Mouse (Mus musculus) naive thymus-derived CD4-positive, alpha-beta T cell, adult 2 months (primary cell): ENCODE measurements around the gene Gpc6.

Experiments
- DNase-seq: peaks from one replicate; pipeline ENCODE4 v3.0.0-alpha.2; 2011; ENCODE audit warnings: low read depth

Gpc6 gene

DNA sequence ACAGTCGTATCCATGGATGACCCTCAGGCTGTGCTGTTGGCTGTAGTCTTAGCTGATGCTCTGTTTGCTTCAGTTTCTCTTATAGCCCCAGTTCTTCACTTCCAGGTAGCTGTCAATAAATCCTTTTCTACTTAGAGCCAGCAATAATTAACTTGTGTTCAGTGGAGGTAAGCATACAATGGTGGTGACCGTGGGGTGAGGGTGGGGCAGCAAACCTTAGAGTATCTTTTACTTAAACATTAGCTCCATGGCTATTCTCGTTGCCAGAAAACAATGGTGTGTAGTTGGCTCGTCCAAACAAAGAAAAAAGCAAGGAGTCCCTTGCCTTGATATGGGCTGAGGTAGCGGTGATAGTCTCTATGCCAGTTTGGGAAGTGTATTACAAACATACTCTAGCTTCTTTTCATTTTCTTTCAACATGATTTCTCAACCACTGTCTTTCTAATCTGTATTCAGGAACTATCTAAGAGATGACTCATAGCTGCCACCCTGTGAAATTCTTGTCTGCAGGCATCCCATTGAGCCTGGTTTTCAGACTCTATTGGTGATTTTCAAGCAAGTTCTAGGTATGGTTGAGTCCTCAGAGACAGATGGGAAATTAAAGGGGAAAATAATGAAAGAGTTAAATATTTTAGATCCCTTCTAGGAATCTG lies 22.9 kb downstream of the Gpc6 start:
- no peak for DNase-seq

DNA sequence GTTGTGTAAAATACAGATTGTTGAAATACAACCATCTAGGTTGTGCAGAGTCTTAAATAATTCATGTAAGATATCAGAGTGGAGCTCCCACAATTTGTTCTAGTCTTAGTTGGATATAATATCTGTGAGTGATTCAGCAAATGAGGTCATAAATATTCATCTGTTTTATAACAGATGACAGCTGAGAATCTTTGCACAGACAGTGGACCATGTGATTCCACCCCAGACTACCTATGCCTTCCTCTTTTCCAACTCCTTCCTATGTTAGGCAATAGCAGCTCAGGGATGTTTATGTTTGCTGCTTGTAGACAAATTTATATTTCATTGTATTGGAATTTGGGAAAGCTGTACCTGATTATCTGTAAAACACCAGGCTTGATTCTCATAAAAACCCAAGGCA lies 32.0 kb downstream of the Gpc6 start:
- no peak for DNase-seq

DNA sequence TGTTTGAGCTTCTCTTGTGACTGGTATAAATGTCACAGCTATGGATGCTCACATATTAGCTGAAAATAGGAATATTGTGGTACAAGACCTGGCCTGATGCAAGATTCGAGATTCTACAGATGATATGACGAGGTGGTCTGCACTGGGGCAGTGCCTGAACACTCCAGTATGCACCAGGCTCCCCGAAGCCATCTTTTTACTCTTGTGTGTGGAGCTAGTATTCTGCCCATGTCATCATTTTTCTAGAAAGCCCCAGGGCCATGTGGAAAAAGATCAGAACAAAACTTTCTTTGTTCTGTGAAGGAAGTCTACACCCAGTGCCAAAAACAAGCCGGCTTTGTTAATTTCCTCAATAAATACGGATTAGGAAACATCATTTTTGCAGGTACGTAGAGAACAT lies 39.7 kb downstream of the Gpc6 start:
- no peak for DNase-seq

- no peak for DNase-seq
Measured at GRCm38 (mm10) chr14:116974708-116975107, 49.6 kb downstream of the Gpc6 start.

DNA sequence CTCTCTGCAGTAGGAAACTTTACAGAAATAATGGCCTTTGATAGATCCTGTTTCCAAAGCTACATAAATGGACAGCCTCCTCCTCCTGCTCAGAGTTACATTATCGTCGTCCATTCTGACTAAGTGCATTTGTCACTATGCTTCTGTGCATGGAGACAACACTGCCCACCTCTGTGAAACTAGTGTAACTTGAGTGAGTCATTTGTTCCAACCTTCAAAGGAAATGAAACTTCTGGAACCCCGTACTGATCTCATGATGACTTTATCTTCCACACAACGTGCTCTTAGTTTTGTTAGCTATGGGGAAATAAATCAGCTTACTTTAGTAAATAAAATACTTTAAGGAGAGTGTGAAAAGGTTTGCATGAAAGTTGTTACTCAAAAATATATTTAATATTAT lies 50.1 kb downstream of the Gpc6 start:
- DNase-seq, result no peak

- no peak for DNase-seq
Measured at GRCm38 (mm10) chr14:116977259-116977658, 52.1 kb downstream of the Gpc6 start.

DNA sequence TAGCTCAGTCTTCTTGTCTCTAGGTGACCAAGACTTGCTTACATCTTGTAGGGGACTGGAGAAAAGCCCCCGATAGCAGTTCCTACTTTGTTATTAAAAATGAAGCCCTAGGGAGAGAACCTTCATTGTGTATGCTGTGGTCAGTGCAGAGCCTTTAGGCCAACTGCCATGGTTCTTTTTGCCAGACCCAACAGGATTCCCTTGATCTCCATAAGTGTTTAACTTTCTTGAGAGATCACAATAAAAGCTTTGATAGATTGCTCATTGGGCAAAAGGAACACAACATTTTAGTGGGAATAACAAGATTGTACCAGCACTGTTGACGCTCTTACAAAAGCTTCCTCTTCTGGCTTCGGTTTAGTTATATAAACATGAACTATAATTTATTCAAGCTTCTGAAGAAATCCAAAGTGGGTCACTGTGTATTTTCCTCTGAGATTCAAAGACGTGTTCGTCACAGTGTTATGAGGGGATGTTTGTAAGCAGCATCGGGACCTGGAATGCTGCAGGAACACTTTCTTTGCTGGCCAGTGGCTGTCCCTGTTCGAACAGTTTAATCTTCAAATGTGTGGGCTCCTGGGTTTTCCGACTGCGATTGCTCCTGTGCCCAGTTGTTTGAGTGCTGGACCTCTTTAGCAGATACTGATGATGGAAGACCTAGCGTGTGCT lies 54.7 kb downstream of the Gpc6 start:
- DNase-seq, result no peak

DNA sequence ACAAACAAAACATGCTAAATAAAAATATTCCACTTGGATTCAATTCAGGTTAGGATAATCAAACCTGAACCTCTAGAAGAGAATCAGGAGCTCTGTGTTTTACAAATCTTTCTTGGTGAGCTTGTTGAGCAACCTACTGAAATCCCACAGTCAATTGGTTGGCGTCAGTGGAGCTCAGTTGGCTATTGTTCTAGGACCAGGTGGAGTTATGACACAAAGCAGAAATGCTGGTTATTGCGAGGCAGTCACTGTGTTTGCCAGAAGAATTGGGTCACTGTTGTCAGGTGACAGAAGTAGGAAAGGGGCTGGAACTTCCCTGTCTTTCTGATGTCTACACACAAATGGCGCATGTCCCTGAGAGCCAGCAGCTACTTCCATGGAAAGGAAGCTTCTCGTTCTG lies 56.6 kb downstream of the Gpc6 start:
- no peak for DNase-seq

DNA sequence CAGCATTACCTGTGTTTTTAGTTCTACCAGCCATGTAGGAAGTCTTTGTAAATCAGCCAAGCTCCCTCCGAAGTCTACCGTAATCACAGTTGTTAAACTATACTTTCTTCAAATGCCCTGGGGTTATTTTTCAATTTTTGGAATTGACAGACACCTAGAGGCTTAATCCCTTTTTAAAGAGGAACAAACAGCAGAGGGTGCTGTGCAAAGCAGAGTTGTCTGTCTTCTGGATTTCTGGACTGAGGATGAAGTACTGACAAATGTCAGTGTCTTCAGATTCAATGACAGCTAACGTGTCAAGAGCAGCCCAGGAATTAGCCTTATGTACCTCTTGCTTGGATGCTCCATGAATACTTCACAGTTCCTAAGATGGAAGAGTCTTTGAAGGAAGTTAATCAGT lies 62.2 kb downstream of the Gpc6 start:
- DNase-seq, result no peak

DNA sequence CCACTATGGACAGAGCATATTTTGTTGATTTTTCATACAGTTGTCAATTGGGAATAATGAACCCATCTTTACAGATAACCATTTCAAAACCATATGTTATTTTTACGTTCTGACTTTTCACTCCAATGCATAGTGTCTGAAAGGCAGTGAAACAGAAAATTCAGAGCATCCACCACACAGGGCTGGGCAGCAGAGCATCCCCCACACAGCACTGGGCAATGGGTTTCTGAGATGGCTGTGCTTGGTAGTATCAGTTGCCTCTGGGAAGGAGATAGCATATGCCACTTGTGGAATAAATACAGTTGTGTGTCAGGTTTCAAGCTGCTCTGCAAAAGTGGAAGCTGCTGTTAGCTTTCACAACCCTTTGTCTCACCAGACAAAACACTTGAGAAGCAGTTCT lies 75.3 kb downstream of the Gpc6 start:
- DNase-seq, result no peak

- no peak for DNase-seq
Measured at GRCm38 (mm10) chr14:117002313-117002712, 77.2 kb downstream of the Gpc6 start.

DNA sequence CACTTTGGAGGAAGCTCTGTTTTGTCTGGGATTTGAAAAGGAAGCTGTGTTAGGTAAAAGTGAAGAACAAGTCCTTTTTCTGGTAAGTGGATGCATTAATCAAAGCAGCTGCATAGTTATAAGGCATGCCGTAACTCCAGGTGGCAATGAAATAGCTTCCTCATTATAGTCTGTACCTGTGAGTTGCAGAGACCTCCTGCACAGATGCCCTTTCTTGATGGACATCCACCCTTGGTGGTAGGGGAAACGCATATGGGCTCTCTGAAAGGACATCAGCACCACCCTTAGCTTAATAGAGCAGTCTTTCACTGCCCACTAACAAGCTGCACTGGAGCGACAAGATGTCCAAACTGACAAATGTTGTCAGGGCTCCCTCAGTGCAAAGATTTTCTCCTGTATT lies 83.7 kb downstream of the Gpc6 start:
- no peak for DNase-seq

- DNase-seq, result no peak
Measured at GRCm38 (mm10) chr14:117012969-117013368, 87.9 kb downstream of the Gpc6 start.

GRCm38 (mm10) chr14:117013554-117014117 lies 88.5 kb downstream of the Gpc6 start:
- no peak for DNase-seq

- no peak for DNase-seq
Measured at GRCm38 (mm10) chr14:117015333-117015922, 90.3 kb downstream of the Gpc6 start.

DNA sequence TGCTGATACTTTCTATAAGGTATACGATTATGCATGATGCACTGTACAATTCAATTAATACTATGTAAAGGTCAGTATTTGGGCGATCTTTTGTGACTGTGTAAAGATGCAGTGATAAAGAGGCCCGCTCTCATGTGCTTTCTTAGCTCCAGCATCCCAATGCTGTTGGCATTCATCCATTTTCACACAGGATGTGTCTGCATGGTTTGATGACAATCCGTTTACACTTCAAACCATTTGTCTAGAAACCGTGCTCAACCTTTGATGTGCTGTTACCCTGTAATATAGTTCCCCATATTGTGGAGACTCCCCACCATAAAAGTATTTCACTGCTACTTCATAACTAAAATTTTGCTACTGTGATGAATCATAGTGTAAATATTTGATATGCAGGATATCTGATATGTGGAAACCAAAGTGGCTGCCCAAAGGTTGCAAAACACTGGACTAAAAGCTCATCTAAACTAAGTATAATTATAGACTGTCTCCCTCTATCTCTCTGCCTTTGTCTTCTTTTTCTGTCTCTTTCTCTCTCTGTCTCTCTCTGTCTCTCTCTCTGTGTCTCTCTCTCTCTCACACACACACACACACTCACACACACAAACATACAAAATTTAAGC lies 97.2 kb downstream of the Gpc6 start:
- DNase-seq, result no peak

- no peak for DNase-seq
Measured at GRCm38 (mm10) chr14:117034146-117034545, 109.0 kb downstream of the Gpc6 start.

DNA sequence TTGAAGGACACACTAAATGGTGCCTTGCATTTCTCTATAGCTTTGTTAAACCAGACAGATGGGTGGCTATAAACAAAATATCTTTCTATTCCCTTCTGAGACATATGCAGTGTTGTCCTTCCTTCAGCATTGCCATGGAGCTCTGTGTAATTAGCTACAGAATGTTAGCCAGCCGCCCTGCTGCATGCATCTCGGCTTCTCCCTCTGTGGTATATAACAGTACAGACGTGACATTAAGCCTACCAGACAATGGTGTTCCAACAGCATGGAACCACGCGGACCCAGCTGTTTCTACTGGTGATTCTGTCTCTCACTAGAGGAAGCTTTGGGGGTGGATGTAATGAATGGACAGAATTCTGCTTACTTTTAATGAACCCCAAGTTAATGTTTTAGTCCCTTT lies 115.9 kb downstream of the Gpc6 start:
- no peak for DNase-seq

- no peak for DNase-seq
Measured at GRCm38 (mm10) chr14:117048951-117049350, 123.8 kb downstream of the Gpc6 start.

- DNase-seq, result no peak
Measured at GRCm38 (mm10) chr14:117050877-117051276, 125.8 kb downstream of the Gpc6 start.

DNA sequence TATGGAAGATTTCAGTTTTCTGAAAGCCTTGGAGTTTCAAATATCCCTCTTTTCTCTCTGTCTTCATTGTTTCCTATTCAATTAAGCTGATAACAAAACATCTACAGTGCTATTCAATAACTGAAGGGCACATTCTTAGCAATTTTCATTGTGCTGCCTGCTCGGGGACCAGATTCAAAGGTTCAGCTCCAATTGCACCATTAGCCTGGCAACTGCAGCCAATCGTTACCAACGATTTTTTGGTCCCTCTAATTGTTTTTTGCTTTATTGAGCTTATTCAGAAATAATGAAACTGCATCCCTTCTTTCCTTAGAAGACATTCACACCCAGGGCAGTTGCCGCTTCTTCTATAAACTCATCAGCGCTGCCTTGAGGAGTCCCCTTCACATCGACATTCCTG lies 128.2 kb downstream of the Gpc6 start:
- DNase-seq, result no peak

DNA sequence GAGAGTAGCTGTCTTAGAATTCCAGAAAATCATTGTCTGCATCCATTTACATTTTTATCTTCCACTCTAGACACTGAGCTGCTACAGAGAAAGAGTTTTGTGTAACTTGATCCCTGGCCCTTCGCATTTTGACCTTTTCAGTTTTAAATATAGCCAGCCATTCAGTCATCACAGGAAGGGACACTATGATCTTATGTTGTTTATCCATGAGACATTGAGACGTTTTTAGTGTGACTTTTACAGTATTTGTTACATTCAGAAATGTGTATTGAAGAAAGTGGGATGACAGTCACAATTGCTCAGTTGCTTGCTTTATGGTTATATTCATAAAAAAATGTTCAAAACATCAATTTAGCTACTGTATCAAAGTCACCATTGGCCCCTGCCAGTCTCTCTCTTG lies 130.0 kb downstream of the Gpc6 start:
- no peak for DNase-seq

DNA sequence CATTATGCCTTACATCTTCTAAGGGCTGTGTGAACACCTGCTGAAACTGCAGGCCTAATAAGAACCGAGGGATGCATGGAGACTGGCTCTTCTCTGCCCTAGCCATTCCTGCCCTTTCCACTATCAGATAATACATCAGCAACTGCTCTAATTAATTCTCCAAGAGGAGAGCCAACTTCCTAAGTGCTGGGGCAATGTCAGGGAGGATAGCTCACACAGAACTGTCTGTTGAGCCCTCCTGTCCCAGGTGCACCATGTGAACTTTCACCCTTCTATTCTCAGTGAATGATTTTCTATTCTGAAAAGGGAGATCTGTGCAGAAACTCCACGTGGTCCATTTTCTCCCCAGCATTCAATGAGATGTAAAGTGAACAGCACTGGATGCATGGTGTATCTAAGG lies 136.0 kb downstream of the Gpc6 start:
- no peak for DNase-seq
